Mouse (Mus musculus): ENCODE results near the gene Zfp141.

Zfp141 gene

DNA sequence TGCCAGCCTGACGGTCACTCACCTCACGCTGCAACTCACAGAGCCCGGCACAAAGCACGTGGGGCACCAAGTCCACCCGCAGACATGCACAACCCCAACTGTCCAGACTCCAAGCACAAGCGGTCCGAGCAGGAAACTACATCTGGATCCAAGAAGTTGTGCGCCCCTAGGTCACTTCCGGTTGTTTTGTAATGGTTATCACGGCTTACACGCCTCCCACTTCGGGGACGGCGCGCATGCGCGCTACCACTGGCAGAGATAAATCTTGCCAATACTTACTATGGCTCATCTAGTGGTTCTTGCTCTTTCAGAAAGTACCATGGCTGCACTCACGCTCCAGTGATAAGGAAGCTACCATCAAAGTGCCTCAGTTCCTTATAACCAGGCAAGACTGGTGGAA is at the start of gene Zfp141:
Gene Zfp141, minus strand, starts transcription at position 153 of the 400 bp plus-strand sequence.
- peak; percentile 42 for DNase-seq (ENCODE audit: low read depth, low spot score)

DNA sequence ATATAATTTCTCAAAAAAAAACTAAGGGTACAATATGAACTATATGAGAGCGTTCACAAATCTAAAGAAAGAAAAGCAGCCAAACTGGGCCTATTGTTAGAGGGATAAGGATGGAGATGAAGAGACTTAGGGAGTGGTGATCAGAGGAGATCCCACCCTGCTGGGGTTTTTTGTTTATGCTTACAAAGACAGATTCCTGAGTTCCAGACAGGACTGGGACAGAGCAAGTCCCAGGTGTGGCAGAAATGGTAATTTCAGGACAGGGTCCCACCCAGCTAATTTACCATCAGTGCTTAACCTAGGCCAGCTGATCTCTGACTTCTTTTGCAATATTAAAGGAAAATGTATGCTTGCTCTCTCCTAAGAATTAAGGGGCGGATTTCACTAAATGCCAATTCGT is 46.2 kb upstream of the Zfp141 start:
- no peak for DNase-seq (ENCODE audit: low read depth, low spot score)

DNA sequence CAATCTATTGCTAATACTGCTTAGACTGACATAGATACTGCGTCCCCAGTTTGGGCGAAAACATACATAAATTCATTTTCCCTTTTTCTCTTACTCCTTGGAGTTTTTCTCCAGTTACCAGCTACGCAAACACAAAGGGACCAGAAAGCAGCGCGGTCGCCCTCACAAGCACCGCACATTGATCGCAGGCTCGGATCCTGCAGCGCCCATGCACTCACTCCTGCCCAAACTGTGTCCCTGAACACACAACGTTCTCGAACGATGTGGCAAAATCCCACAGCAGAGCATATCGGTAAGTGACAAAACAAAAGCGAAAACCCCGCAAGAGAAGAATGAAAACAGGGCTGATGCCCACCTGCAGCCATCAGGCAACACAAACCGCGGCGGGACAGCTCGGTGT is 354 bp downstream of the Zfp141 start:
- DNase-seq (ENCODE audit: low read depth, low spot score) = no peak

DNA sequence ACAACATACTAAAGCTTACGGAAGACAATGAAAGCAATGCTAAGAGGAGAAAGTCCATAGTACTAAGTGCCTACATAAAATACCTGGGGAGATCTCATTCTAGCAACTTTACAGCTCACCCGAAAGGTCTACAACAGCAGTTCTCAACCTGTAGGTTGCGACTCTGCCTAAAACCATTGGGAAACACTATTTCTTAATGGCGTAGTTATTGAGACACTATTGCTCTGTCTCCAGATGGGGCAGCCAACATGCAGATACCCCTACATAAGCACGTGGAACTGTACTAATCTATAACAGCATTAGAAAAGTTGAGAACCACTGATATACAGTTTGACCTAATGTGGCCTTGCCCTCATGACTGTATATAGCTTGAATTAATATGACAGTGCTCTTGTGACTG is 7.3 kb downstream of the Zfp141 start:
- DNase-seq (ENCODE audit: low read depth, low spot score) = no peak

DNA sequence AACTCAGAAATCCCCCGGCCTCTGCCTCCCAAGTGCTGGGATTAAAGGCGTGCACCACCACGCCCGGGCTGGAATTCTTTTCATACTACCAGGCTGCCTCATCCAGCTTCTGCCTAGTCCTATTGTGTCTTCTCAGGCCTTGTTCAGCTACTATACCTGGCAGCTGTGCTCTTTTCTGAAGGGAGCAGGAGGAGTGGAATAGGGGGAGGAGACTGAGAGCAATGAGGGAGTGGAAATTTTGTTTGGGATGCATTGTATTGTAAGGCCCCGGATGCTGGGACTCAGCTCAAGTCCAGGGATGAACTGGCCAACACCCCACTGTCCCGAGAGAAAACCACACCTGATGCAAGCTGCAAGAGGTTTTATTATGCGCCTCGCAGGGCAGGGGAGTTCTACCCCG is 8.2 kb downstream of the Zfp141 start:
- no peak for DNase-seq (ENCODE audit: low read depth, low spot score)

DNA sequence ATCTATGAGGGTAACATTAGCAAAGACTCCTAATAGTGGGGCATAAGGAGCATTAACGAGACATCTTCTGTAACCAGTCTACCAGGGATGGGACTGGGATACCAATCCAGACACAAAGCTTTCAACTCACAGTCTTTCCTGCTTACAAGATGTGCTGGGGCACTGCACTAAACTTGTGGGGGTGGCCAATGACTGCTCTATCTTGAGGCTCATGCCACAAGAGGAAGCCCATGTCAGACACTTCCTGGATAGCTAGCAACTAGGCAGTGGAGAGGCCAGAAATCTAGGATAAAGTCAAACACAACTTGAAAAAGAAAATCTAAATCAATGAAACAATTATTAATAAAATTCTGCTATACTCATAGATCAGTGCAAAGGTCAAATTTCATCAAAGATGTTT is 9.3 kb downstream of the Zfp141 start:
- no peak for DNase-seq (ENCODE audit: low read depth, low spot score)

DNA sequence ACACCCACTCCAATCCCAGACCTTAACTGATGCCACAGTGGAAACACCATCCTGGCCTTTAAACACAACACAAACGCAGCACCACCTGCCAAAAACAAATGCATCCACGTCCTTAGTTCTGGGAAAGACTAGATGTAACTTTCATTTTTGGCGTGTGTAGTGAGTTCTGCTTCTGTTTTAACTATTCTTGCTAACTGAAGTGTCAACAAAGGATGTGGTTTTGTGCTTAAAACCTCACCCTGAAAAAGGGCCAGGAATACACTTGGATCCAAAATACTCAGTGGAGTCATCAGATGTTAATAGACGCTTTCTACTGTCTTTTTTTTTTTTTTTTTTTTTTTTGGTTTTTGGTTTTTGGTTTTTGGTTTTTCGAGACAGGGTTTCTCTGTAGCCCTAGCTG is 14.7 kb downstream of the Zfp141 start:
- no peak for DNase-seq (ENCODE audit: low read depth, low spot score)

DNA sequence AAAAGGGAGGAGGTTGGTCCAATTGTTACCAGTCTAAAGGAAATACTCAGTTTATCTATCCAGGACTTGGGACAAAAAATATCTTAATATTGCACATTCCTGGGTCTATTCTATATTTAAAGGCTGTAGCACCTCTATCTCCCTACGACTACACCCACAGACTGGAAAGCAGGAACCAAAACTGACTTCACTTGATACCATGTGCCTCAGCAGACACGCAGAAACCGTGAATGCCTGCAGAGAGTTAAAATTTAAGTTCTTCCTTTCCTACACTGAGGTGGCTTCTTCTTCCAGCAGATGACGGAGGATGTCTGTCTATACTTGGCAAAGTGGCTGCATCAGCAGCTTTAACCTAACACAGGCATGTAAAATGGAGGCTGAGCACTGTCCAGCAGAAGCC is 15.2 kb downstream of the Zfp141 start:
- DNase-seq (ENCODE audit: low read depth, low spot score) = no peak

DNA sequence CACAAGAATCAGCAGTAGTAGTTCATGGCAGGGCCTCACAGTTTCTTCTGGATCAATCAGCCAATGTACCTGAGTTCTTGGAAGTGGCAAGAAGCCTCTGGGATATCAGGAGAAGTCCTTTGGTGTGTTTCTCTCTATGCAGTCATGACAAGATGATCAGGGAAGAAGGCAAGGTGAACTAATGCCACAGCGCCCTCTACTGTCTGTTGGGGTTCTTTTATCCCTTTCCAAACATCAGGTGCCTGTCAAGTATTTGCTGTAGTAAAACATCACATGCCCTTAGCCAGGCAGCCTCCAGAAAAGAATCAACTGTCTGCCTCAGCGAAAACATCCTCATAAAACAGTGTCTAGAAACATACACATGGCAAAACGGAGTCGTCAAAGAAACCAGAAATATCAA is 50.9 kb downstream of the Zfp141 start:
- no peak for DNase-seq (ENCODE audit: low read depth, low spot score)

DNA sequence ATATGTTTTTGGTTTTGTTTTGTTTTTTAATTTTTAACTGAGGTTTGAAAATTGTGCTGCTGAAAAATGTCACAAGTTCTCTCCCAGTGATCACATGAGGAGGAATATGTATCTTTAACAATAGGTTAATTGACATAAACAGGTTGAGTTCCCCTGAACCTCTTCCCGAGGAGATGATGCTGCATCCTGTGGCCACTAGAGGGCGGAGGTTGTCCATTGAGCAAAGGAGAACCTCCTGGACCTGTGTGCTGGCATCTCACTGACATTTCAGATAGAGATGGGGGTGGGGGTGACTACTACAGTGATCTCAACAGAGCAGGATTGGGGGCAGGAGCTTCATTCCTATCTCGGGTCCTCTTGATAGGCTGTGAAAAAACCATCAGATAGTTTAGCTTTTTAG is 54.9 kb downstream of the Zfp141 start:
- DNase-seq (ENCODE audit: low read depth, low spot score) = no peak

DNA sequence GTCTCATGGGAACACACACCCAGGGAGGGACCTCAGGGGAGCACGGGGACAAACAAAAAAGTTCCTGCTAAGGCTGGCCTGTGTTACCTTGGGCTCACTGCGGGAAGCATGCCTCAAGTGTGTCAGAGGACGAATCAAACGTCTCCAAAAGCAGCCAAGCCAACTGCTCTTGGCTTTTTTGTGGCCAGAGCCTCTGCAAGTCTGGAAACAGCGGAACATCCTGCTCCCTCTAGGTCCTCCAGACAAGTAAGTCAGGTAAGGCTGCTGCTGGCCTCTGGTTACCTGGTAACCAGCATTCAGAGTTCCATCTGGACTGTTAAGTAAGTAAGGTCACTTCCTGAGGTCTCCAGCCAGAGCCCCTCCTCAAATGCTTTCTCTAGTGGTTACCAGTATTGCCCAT is 57.7 kb downstream of the Zfp141 start, which contains the start of gene 4933421I07Rik:
Gene 4933421I07Rik, minus strand, starts transcription at position 271 of the 400 bp plus-strand sequence.
- no peak for DNase-seq (ENCODE audit: low read depth, low spot score)

DNA sequence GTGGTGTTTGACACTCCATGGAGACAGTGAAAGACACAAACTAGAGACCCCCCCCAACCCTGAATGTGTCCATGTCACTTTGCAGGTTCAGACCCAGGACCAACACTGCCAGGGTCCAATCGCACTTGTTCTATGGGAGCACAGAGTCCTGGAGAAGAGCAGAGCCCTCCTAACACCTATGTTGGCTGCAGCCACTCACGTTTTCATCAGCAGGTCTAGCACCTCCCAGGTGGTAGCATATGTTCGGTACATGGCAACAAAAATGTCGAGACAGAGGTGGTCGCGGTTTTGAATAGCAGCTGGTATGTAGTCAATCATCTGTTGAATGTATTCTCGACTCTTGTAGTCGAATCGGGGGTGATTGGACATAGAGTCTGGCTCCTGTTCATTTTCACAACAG is 58.2 kb downstream of the Zfp141 start:
- no peak for DNase-seq (ENCODE audit: low read depth, low spot score)

Data from c-Kit-negative CD71-positive TER-119-positive erythroid progenitor cells, embryonic 14.5 days (primary cell).